Mouse (Mus musculus): ENCODE measurements around the gene Lhfpl2. TPM values are rescaled to one million over a fixed set of nuclear protein-coding genes. Genes with fewer than 3 reads are reported as not detected.
A peak's percentile ranks its signal among the peaks of the same experiment; 100 is the strongest.

The Lhfpl2 gene
- polyA plus RNA-seq, 1 experiment from 2014 or later = 64.5 TPM

- peaks cover 36% of the 10 kb centered on the region for H3K4me1 ChIP-seq (ENCODE audit: insufficient read depth)
- TF ChIP-seq CTCF (IDR thresholded peaks at IDR 0.05; ENCODE audit: low read depth) = no peak
- H3K27ac ChIP-seq (ENCODE audit: low read depth) = no peak overlapping the region
- no peak for DNase-seq
- H3K4me2 ChIP-seq = no peak overlapping the region
- H3K9me3 ChIP-seq (ENCODE audit: low read depth, low read length) = no peaks in the 10 kb centered on the region
- ATAC-seq (ENCODE audit: insufficient read depth) = no peak
- no peaks in the 10 kb centered on the region; the same call in 1 of the 2 replicates for H3K36me3 ChIP-seq (ENCODE audit: insufficient read depth)
- no peaks in the 10 kb centered on the region for H3K27me3 ChIP-seq (ENCODE audit: insufficient read depth, low read length)
- no peak overlapping the region for H3K4me3 ChIP-seq (ENCODE audit: low read depth, low read length)
- H3K9ac ChIP-seq = no peak overlapping the region
Observed at GRCm38 (mm10) chr13:94095202-94095601, 37.6 kb downstream of the Lhfpl2 start.

- peaks cover 17% of the 10 kb centered on the region; the same call in 1 of the 2 replicates for H3K4me1 ChIP-seq (ENCODE audit: insufficient read depth)
- ATAC-seq (ENCODE audit: insufficient read depth) = no peak
- WGBS = 21% methylated on average over 2 of the region's 2 CpGs
Observed at GRCm38 (mm10) chr13:94097667-94098066, 40.1 kb downstream of the Lhfpl2 start.

GRCm38 (mm10) chr13:94098369-94099084 lies 40.9 kb downstream of the Lhfpl2 start:
- no peak overlapping the region for H3K27ac ChIP-seq (ENCODE audit: low read depth)
- ATAC-seq (ENCODE audit: insufficient read depth) (no peak), DNase-seq (no peak)
- no peak overlapping the region for H3K4me3 ChIP-seq (ENCODE audit: low read depth, low read length)
- no peaks in the 10 kb centered on the region for H3K27me3 ChIP-seq (ENCODE audit: insufficient read depth, low read length)
- peaks cover 16% of the 10 kb centered on the region; the same call in 1 of the 2 replicates for H3K4me1 ChIP-seq (ENCODE audit: insufficient read depth)
- no peak overlapping the region for H3K9ac ChIP-seq
- 62% methylated on average over 16 of the region's 16 CpGs for WGBS
- no peak overlapping the region for H3K4me2 ChIP-seq
- no peaks in the 10 kb centered on the region for H3K9me3 ChIP-seq (ENCODE audit: low read depth, low read length)
- TF ChIP-seq CTCF (IDR thresholded peaks at IDR 0.05; ENCODE audit: low read depth) = no peak
- peaks cover 3% of the 10 kb centered on the region; the same call in 1 of the 2 replicates for H3K36me3 ChIP-seq (ENCODE audit: insufficient read depth)

More at GRCm38 (mm10) chr13:94097667-94098066, 40.1 kb downstream of the Lhfpl2 start:
- Histone ChIP-seq H3K27me3 (ENCODE audit: insufficient read depth, low read length) (no peaks in the 10 kb centered on the region), H3K27ac (ENCODE audit: low read depth) (no peak overlapping the region), H3K9me3 (ENCODE audit: low read depth, low read length) (no peaks in the 10 kb centered on the region), H3K4me3 (ENCODE audit: low read depth, low read length) (no peak overlapping the region), H3K9ac (no peak overlapping the region), H3K36me3 (ENCODE audit: insufficient read depth) (peaks cover 3% of the 10 kb centered on the region; the same call in 1 of the 2 replicates), H3K4me2 (no peak overlapping the region)
- no peak for TF ChIP-seq CTCF (IDR thresholded peaks at IDR 0.05; ENCODE audit: low read depth)
- no peak for DNase-seq

GRCm38 (mm10) chr13:94099087-94099486 lies 41.5 kb downstream of the Lhfpl2 start:
- H3K27me3 ChIP-seq (ENCODE audit: insufficient read depth, low read length) = no peaks in the 10 kb centered on the region
- H3K27ac ChIP-seq (ENCODE audit: low read depth) = no peak overlapping the region
- H3K4me2 ChIP-seq = no peak overlapping the region
- H3K9me3 ChIP-seq (ENCODE audit: low read depth, low read length) = no peaks in the 10 kb centered on the region
- no peak for TF ChIP-seq CTCF (IDR thresholded peaks at IDR 0.05; ENCODE audit: low read depth)
- H3K4me3 ChIP-seq (ENCODE audit: low read depth, low read length) = no peak overlapping the region
- H3K36me3 ChIP-seq (ENCODE audit: insufficient read depth) = peaks cover 3% of the 10 kb centered on the region; the same call in 1 of the 2 replicates
- H3K9ac ChIP-seq = no peak overlapping the region
- ATAC-seq (ENCODE audit: insufficient read depth) (no peak), DNase-seq (no peak)
- WGBS = 84% methylated on average over 10 of the region's 10 CpGs
- peaks cover 19% of the 10 kb centered on the region for H3K4me1 ChIP-seq (ENCODE audit: insufficient read depth)

- ATAC-seq (ENCODE audit: insufficient read depth) = no peak
- DNase-seq = no peak
- TF ChIP-seq CTCF (IDR thresholded peaks at IDR 0.05; ENCODE audit: low read depth) = no peak
- H3K27me3 ChIP-seq (ENCODE audit: insufficient read depth, low read length) = no peaks in the 10 kb centered on the region
- no peak overlapping the region for H3K9ac ChIP-seq
- H3K4me1 ChIP-seq (ENCODE audit: insufficient read depth) = peaks cover 28% of the 10 kb centered on the region; the same call in 1 of the 2 replicates
- no peak overlapping the region for H3K4me2 ChIP-seq
- 64% methylated on average over 3 of the region's 3 CpGs for WGBS
- H3K4me3 ChIP-seq (ENCODE audit: low read depth, low read length) = no peak overlapping the region
- H3K27ac ChIP-seq (ENCODE audit: low read depth) = no peak overlapping the region
- no peaks in the 10 kb centered on the region for H3K9me3 ChIP-seq (ENCODE audit: low read depth, low read length)
- H3K36me3 ChIP-seq (ENCODE audit: insufficient read depth) = peaks cover 3% of the 10 kb centered on the region; the same call in 1 of the 2 replicates
Observed at GRCm38 (mm10) chr13:94100361-94100760, 42.8 kb downstream of the Lhfpl2 start.

- Histone ChIP-seq H3K4me3 (ENCODE audit: low read depth, low read length) (no peak overlapping the region), H3K4me2 (no peak overlapping the region), H3K9ac (no peak overlapping the region), H3K36me3 (ENCODE audit: insufficient read depth) (peaks cover 4% of the 10 kb centered on the region; the same call in 1 of the 2 replicates), H3K27ac (ENCODE audit: low read depth) (no peak overlapping the region), H3K4me1 (ENCODE audit: insufficient read depth) (peaks cover 28% of the 10 kb centered on the region; the same call in 1 of the 2 replicates), H3K9me3 (ENCODE audit: low read depth, low read length) (no peaks in the 10 kb centered on the region), H3K27me3 (ENCODE audit: insufficient read depth, low read length) (no peaks in the 10 kb centered on the region)
- ATAC-seq (ENCODE audit: insufficient read depth) (peak; percentile 19; the same call in 1 of the 2 replicates), DNase-seq (no peak)
- no peak for TF ChIP-seq CTCF (IDR thresholded peaks at IDR 0.05; ENCODE audit: low read depth)
- 70% methylated on average over 10 of the region's 10 CpGs for WGBS
Observed at GRCm38 (mm10) chr13:94101020-94101571, 43.5 kb downstream of the Lhfpl2 start.

GRCm38 (mm10) chr13:94104866-94105475 lies 47.4 kb downstream of the Lhfpl2 start:
- TF ChIP-seq CTCF (IDR thresholded peaks at IDR 0.05; ENCODE audit: low read depth) = no peak
- peak; percentile 81 for DNase-seq
- no peak overlapping the region for H3K4me2 ChIP-seq

More at GRCm38 (mm10) chr13:94104866-94105475, 47.4 kb downstream of the Lhfpl2 start:
- peaks cover 6% of the 10 kb centered on the region; the same call in 1 of the 2 replicates for H3K36me3 ChIP-seq (ENCODE audit: insufficient read depth)
- no peaks in the 10 kb centered on the region for H3K9me3 ChIP-seq (ENCODE audit: low read depth, low read length)
- peak overlapping the region; percentile 47 for H3K27ac ChIP-seq (ENCODE audit: low read depth)
- peak; percentile 27; the same call in 1 of the 2 replicates for ATAC-seq (ENCODE audit: insufficient read depth)
- H3K27me3 ChIP-seq (ENCODE audit: insufficient read depth, low read length) = no peaks in the 10 kb centered on the region
- 51% methylated on average over 8 of the region's 8 CpGs for WGBS
- no peak overlapping the region for H3K9ac ChIP-seq
- H3K4me3 ChIP-seq (ENCODE audit: low read depth, low read length) = no peak overlapping the region
- peaks cover 15% of the 10 kb centered on the region; the same call in 1 of the 2 replicates for H3K4me1 ChIP-seq (ENCODE audit: insufficient read depth)

Data from lung, embryonic 14.5 days (tissue).